Mouse (Mus musculus): ENCODE measurements at regions not wholly inside any gene's neighbourhood (a gene's known extent, or its start where the extent isn't known, plus 50 kb on each side); places are given as distances from the start of the nearest gene placed in this dataset.

- DNase-seq (ENCODE audit: low spot score): no peak
Observed at GRCm38 (mm10) chr6:139014526-139014925, 356.2 kb upstream of the Igbp1b start.

DNA sequence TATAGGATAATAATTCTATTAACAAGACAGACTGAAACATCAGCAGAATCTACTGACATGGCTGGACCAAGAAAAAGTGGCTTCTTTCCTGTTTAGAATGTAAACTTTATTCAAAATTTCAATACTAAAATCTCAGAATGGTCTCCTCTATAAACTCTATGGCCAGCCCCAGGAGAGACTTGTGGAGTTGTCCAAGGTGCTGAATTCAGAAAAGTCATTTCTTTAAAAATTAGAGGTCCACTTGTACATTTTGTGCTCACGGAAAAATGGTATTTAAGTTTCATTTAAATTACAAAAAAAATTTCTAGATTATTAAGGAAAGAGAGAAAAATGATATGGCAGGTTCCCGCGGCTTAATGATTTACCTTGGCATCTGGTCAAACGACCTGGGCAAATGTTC, 352.2 kb upstream of the Igbp1b start:
- no peak for DNase-seq (ENCODE audit: low spot score)

Data from ovary, postnatal 14 days (tissue).